Mouse (Mus musculus): ENCODE measurements around the gene Ube2d2b.

The Ube2d2b gene

GRCm38 (mm10) chr5:107855546-107855945 is 25.6 kb downstream of the Ube2d2b start:
- DNase-seq, result no peak

GRCm38 (mm10) chr5:107858963-107859362 is 29.1 kb downstream of the Ube2d2b start:
- no peak for DNase-seq

DNA sequence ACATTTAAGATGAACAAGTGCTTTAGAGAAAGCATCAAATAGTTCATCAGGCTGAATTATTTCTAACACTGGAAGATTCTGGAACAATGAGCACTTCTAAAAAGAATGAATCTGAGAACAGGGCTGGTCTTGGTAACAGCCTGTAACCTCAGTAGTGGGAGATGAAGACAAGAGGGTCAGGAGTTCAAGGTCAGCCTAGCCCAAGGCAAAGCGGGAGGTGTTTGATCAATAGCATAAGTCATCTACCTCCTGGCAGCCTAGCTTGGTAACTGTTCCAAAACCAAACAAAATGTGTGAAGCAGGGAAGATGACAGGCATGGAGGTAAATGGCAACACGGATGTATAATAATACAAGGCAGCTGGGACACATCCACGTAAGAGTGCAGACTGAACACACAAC is 34.1 kb downstream of the Ube2d2b start:
- DNase-seq, result no peak

DNA sequence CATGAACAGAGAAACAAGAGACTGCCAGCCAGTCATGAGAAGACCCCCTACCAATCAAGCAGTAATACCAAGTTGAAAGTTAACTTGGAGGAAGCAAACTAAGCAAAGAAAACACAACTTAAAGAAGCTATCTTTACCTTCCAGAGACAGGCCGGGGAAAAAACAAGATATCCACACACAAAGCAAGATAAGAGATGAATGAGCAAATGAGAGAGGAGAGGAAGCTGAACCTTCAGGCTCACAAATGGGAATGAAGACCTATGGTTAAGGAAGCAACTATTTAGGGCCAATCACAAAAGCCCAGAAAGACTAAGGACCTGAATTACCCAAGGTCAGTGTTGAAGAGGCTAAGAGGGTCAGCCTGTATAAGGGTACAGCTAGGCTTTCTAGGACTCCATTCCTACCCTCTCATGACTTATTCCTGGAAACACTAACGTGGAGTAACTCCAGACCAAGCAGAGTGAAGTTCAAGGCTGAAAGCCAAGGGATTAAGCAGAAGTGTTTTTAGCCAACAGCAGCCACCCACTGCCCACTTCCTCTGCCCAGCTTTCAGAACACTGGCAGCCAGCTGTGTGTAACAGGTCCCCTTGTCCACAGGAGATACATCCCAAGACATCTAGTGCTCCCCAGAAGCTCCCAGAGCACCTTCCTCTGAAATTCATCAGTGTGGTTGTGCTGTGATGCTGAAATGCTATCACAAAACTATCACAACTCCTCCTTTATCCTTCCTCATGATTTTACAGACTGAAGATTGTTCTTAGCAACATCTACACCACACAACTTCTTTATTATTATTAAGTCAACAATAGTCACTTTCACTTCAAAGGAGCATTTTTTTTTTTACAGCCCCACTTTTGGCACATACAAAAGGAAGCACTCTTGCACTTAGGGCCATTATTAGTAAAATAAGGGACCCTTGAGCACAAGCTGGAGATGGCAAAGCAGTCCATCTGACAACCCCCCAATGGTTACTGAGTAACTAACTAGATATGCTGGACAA is 36.5 kb downstream of the Ube2d2b start:
- peak; percentile 15 for DNase-seq

GRCm38 (mm10) chr5:107867970-107868904 is 38.3 kb downstream of the Ube2d2b start:
- peak; percentile 67 for DNase-seq

DNA sequence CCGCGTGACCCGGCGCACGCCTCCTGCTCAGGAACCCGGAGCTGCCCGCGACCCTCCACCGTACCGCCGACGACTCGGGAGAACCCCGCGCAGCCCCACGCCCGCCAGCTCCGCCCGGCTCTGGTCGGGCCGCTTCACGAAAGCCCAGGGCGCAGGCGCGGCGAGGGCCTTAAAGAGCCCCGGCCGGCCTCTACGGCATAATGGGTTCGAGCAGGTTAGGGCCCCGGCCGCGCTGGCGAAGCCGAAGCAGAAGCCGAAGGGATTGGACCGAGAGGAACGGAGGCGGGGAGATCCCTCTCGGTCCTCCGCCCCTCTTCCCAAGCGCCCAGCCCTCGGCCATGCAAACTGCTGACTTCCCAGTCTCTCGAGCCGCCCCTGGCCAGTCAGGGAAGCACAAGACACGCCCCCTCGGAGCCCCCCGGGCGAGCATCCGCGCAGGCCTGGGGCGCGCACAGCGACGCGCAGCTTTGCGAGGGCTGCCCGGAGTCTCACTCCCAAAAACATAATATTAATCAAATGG is 39.1 kb downstream of the Ube2d2b start:
- DNase-seq, result peak; percentile 92

DNA sequence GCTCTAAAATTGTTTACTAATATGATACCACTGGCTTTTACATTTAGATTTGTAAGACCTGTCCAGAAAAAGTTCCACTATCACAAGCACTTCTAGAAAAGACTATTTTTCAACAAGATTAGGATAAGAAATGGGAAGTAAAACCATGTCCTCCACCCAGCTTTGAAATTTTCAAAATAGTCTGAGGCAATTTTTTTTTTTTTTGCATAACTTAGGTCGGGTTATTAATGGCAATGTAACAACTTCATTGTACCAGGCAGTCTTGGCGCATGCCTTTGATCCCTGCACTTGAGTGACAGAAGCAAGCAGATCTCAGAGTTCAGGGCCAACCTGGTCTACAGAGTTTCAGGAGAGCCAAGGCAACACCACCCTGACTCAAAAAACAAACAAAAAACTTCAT is 39.8 kb downstream of the Ube2d2b start:
- DNase-seq, result no peak

DNA sequence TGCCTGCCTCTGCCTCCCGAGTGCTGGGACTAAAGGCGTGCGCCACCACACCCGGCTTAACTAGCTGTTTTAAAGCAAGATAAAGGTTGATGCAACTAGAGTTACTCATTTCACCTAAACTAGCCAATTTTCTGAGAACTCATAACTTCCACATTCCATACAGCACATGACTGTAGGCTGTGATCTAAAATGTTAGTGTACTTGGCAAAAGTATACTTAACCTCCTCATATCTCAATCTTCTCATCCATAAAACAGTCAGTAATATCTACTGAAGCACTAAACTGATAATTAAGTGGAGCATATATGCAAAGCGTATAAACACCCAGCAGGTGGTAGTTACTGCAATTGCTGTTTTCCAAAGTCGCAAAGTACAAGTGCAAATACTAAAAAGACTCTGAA is 43.4 kb downstream of the Ube2d2b start:
- no peak for DNase-seq

DNA sequence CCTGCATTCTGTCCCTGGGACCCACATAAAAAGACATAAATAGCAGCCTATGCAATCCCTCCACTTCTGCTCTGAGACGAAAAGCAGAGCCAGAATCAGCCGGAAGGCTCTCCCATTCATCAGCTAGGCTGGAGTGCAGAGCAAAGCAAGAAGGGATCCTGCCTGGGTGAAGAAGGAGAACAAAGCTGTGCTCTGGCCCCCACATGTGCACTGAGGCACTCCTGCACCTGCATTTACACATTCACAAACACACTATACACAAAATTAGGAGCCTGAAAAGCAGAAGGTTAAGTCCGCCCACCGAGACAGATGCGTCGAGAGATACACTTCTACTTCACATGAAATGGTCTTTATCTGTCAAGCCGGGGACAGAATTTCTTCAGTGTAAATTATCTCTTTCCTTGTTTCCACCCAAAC is 44.0 kb downstream of the Ube2d2b start:
- DNase-seq, result no peak

DNA sequence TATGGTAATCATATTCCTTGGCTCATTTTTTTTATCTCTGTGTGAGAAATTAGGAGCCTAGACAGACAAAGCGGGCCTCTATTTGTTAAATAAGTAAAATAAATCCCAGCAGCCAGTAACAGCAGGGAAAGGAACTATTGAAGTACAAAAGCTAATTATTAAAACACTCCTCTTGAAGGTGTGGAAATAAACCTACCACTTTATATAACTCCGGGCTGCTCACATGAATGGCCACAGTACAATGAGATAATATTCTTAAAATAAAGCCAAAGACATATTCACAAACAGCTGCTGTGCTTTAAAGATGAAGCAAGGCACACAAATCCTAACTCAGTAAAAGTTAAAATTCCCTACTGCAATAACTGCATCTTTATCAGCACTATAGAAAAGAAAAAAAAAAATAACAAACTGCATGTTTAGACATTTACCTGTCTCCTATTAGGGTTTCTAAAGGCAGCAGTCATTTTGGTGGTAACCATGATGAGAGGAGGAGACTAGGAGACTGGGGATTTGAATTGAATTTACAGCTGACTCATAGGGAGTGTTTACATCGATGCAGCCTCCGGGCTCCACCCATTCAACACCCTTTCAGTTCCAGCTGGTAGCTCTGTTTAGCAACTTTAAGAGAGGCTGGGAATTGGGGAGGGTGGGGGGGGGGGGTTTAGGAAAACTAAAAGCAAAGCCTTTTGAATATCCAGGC is 44.8 kb downstream of the Ube2d2b start, which contains the start of gene Evi5:
Gene Evi5, minus strand, starts transcription at position 547 of the 700 bp plus-strand sequence.
- no peak for DNase-seq

DNA sequence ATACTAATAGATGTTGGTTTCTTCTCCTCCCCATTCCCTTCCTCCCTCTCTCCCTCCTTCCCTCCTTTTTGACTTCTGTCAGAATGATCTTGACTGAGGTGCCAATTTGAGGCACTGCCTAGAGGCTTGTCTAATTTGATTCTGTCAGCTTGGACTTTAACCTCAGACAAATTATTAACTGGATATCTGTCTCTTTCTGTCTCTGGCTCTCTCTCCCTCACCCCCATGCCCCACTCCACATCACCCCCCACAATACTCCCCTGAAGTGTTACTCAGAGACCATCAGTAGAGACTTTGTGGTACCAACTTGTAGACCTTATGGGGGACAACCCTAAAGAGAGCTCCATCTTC is 45.3 kb downstream of the Ube2d2b start:
- DNase-seq, result no peak

DNA sequence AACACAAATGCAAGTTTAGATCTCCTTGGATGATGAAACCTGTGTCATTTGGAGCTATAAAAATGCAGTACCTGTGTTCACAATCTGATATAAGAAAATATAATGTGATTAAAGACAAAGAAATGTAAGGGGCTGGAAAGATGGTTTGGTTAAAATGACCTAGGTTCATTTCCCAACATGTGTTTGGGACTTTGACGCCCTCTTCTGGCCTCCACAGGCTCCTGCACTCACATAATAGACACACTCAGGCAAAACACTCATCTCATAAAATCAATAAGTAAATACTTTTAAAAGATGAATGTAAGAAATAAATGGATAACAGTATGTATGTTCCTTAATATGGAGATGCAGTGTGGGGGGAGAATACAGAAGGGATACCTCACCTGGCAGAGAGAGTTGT is 47.2 kb downstream of the Ube2d2b start:
- no peak for DNase-seq

- no peak for DNase-seq
These were observed 50.8 kb downstream of the Ube2d2b start for GRCm38 (mm10) chr5:107880710-107881109.
